Mouse (Mus musculus) right cerebral cortex, postnatal 10 days (tissue): Measurements from ENCODE around the gene Fgf22.

Experiments used
- DNase-seq, 2 experiments: peaks; one replicate each; pipeline ENCODE4 v3.0.0; 2021; ENCODE audit warnings: low spot score in 2 of 2

Fgf22 gene

GRCm38 (mm10) chr10:79793051-79793737, 38.3 kb downstream of the Fgf22 start, which contains the start of gene Palm:
Gene Palm (plus strand): TSS chr10:79793572.
- DNase-seq, result peak; percentile 84 to 87

- DNase-seq, result peak; percentile 71 to 78
Observed at GRCm38 (mm10) chr10:79793738-79794490, 39.0 kb downstream of the Fgf22 start.

- DNase-seq, result no peak
Observed at GRCm38 (mm10) chr10:79794491-79794931, 39.6 kb downstream of the Fgf22 start.

- DNase-seq, result no peak
Observed at GRCm38 (mm10) chr10:79795905-79796304, 41.0 kb downstream of the Fgf22 start.

- no peak for DNase-seq
Observed at GRCm38 (mm10) chr10:79797326-79797725, 42.5 kb downstream of the Fgf22 start.

GRCm38 (mm10) chr10:79798289-79798928, 43.5 kb downstream of the Fgf22 start:
- no peak for DNase-seq

- peak in 1 of 2 experiments; percentile 39 for DNase-seq
Observed at GRCm38 (mm10) chr10:79800508-79800907, 45.6 kb downstream of the Fgf22 start.

- DNase-seq, result no peak
Observed at GRCm38 (mm10) chr10:79801837-79802236, 47.0 kb downstream of the Fgf22 start.

- DNase-seq, result peak in 1 of 2 experiments; percentile 69
Observed at GRCm38 (mm10) chr10:79802331-79802971, 47.6 kb downstream of the Fgf22 start.

GRCm38 (mm10) chr10:79803716-79804323, 48.9 kb downstream of the Fgf22 start:
- DNase-seq, result peak; percentile 97

- DNase-seq, result no peak
Observed at GRCm38 (mm10) chr10:79805636-79806035, 50.8 kb downstream of the Fgf22 start.

- DNase-seq, result no peak
Observed at GRCm38 (mm10) chr10:79806331-79806730, 51.5 kb downstream of the Fgf22 start.

GRCm38 (mm10) chr10:79806972-79807371, 52.1 kb downstream of the Fgf22 start:
- DNase-seq, result no peak

GRCm38 (mm10) chr10:79807826-79808225, 53.0 kb downstream of the Fgf22 start:
- no peak for DNase-seq
